Mouse (Mus musculus) ES-E14 (cell line): Measurements from ENCODE around the gene Kcnj12. TPM values are rescaled to one million over a fixed set of nuclear protein-coding genes. Genes with fewer than 3 reads are reported as not detected.

Experiments used
- DNase-seq: peaks from one replicate; pipeline ENCODE4 v3.0.0-alpha.2; 2013; ENCODE audit warnings: low read depth, low spot score
- H3K27ac ChIP-seq: 2 replicates; pipeline ENCODE4 v1.5.1; 2012; ENCODE audit warnings: low read depth, mild to moderate bottlenecking, low read length, moderate library complexity, mixed read lengths; ENCODE audit not compliant: poor library complexity, insufficient read depth, severe bottlenecking
- H3K36me3 ChIP-seq: 2 replicates; pipeline ENCODE4 v1.6.1; 2012; ENCODE audit warnings: mild to moderate bottlenecking, low read length, moderate library complexity, mixed read lengths; ENCODE audit not compliant: control insufficient read depth, poor library complexity, insufficient read depth, severe bottlenecking
- H3K4me1 ChIP-seq, 2 experiments: fragments of 150-350 bp in 1 of 2; sonication (generic) in 1 of 2; 2 replicates each; pipeline ENCODE4 v1.6.1; 2012; ENCODE audit warnings: low read length in 2 of 2, mild to moderate bottlenecking in 1 of 2, mixed read lengths in 1 of 2; ENCODE audit not compliant: control insufficient read depth in 2 of 2, insufficient read depth in 2 of 2, poor library complexity in 1 of 2
- H3K4me3 ChIP-seq, 2 experiments: fragments of 150-350 bp in 1 of 2; sonication (generic) in 1 of 2; 2 replicates each; pipeline ENCODE4 v1.5.1; 2012; ENCODE audit warnings: low read length in 2 of 2, low read depth in 1 of 2, mild to moderate bottlenecking in 1 of 2, mixed read lengths in 1 of 2; ENCODE audit not compliant: insufficient read depth in 1 of 2, poor library complexity in 1 of 2, severe bottlenecking in 1 of 2
- H3K9ac ChIP-seq: 2 replicates; pipeline ENCODE4 v1.6.1; 2012; ENCODE audit warnings: low read depth, mild to moderate bottlenecking, low read length, mixed read lengths; ENCODE audit not compliant: poor library complexity, insufficient read depth, severe bottlenecking
- H3K9me3 ChIP-seq: fragments of 150-350 bp; sonication (generic); 2 replicates; pipeline ENCODE4 v1.6.1; 2012; ENCODE audit warnings: low read depth, mild to moderate bottlenecking, low read length; ENCODE audit not compliant: control insufficient read depth, insufficient read depth
- CHD2 ChIP-seq: IDR thresholded peaks from 2 replicates; pipeline ENCODE4 v1.6.1; 2014; ENCODE audit warnings: mild to moderate bottlenecking, low read depth, low read length, inconsistent platforms
- HCFC1 ChIP-seq: IDR thresholded peaks from 2 replicates; pipeline ENCODE4 v1.6.1; 2012; ENCODE audit warnings: low read length, inconsistent platforms, borderline replicate concordance; ENCODE audit not compliant: insufficient read depth
- MAFK ChIP-seq: IDR thresholded peaks from 2 replicates; pipeline ENCODE4 v1.6.1; 2014; ENCODE audit warnings: mild to moderate bottlenecking, low read depth, low read length, inconsistent platforms; ENCODE audit not compliant: insufficient read depth
- ZC3H11A ChIP-seq: IDR thresholded peaks from 2 replicates; pipeline ENCODE4 v1.6.1; 2012; ENCODE audit warnings: low read depth, mild to moderate bottlenecking, inconsistent platforms, low read length, borderline replicate concordance
- ZNF384 ChIP-seq: IDR thresholded peaks from 2 replicates; pipeline ENCODE4 v1.6.1; 2012; ENCODE audit warnings: low read depth, low read length, inconsistent platforms
- in situ Hi-C, 2 experiments: fragments of 600-800 bp; cut with MboI; formaldehyde crosslinking; loops; one replicate each; pipeline ENCODE4 v1.15.1; 2025; ENCODE audit warnings: low sequenced_read_pairs in 2 of 2, inconsistent platforms in 1 of 2; ENCODE audit not compliant: unreplicated experiment in 2 of 2
- total RNA-seq: library from RNA; depleted of rRNA; stranded (reverse); fragments of 300-350 nt; gene quantifications from 2 replicates; pipeline ENCODE4 v1.2.3, GENCODE M21; 2012

Kcnj12 gene
- total RNA-seq, 1 experiment, result 4.0 TPM

- DNase-seq, result no peak
- Histone ChIP-seq H3K9me3 (no peaks in the 10 kb centered on the region), H3K9ac (no peak overlapping the region), H3K27ac (no peak overlapping the region), H3K36me3 (no peaks in the 10 kb centered on the region), H3K4me1 (peaks cover 0 to 7% of the 10 kb centered on the region in 2 experiments; a peak in 1 of 4 replicates), H3K4me3 (no peak overlapping the region)
- in situ Hi-C loops, result no loop called here
- no peak for TF ChIP-seq HCFC1
- TF ChIP-seq CHD2, result no peak
- no peak for TF ChIP-seq MAFK
- no peak for TF ChIP-seq ZNF384
- no peak for TF ChIP-seq ZC3H11A
Observed at GRCm38 (mm10) chr11:60984912-60985558, 37.3 kb upstream of the Kcnj12 start.

DNA sequence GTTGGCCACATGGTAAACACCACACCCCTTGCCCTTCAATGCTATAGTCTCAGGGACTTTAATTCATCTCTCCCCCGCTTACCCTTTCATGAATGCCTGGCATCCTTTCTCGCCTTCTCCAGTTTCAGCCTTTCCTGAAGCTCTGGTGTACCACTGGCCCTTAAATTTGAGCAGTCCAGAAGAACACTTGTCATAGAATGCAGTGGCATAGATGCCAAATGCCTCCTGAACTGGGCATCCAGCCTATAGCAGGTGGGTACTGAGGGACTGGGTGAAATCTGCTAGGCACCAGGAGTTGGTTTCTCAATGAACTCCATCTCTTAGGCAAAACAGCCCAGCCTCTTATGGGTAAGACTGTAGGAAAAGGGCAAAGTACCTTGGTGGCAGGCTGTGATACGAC lies 31.9 kb upstream of the Kcnj12 start:
- in situ Hi-C loops, result no loop called here
- H3K9ac ChIP-seq, result no peak overlapping the region
- no peak for DNase-seq
- no peaks in the 10 kb centered on the region for H3K4me1 ChIP-seq
- H3K36me3 ChIP-seq, result no peaks in the 10 kb centered on the region
- H3K27ac ChIP-seq, result no peak overlapping the region
- H3K4me3 ChIP-seq, result no peak overlapping the region
- TF ChIP-seq ZNF384 (no peak), ZC3H11A (no peak), MAFK (no peak), CHD2 (no peak), HCFC1 (no peak)
- no peaks in the 10 kb centered on the region for H3K9me3 ChIP-seq

- H3K36me3 ChIP-seq, result no peaks in the 10 kb centered on the region
- no peak overlapping the region for H3K9ac ChIP-seq
- in situ Hi-C loops, result no loop called here
- TF ChIP-seq MAFK, result no peak
- no peak for TF ChIP-seq HCFC1
- TF ChIP-seq ZC3H11A, result no peak
- TF ChIP-seq CHD2, result no peak
- no peak for TF ChIP-seq ZNF384
- no peak overlapping the region for H3K4me3 ChIP-seq
- peaks cover 21 to 23% of the 10 kb centered on the region in 2 experiments for H3K4me1 ChIP-seq
- H3K27ac ChIP-seq, result no peak overlapping the region
- H3K9me3 ChIP-seq, result no peaks in the 10 kb centered on the region
- no peak for DNase-seq
Observed at GRCm38 (mm10) chr11:61002736-61003135, 19.6 kb upstream of the Kcnj12 start.

DNA sequence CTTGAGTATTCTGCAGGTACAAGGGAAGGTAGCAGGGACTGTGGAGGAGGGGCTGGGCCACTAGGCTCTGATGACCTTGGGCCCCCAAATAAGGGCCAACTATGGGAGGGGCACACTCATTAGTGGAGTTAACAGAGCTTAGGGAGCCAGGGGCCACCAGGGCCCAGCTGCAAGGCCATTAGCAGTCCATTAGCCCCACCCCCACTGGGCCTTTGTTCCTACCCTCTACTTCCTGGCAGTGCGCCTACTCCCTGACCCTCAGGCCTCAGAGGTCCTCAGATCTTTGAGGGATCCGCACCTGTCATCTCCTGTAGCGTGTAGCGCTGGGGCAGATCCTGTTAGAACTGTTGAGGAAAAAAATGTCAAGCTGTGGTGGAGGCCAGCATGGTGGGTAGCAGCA lies 18.3 kb upstream of the Kcnj12 start:
- DNase-seq, result no peak
- peaks cover 21 to 27% of the 10 kb centered on the region in 2 experiments for H3K4me1 ChIP-seq
- no peak for TF ChIP-seq CHD2
- TF ChIP-seq HCFC1, result no peak
- TF ChIP-seq ZNF384, result no peak
- no peak for TF ChIP-seq MAFK
- TF ChIP-seq ZC3H11A, result no peak
- no peaks in the 10 kb centered on the region for H3K9me3 ChIP-seq
- no peak overlapping the region for H3K27ac ChIP-seq
- in situ Hi-C loops, result no loop called here
- no peak overlapping the region for H3K9ac ChIP-seq
- no peaks in the 10 kb centered on the region for H3K36me3 ChIP-seq
- no peak overlapping the region for H3K4me3 ChIP-seq

DNA sequence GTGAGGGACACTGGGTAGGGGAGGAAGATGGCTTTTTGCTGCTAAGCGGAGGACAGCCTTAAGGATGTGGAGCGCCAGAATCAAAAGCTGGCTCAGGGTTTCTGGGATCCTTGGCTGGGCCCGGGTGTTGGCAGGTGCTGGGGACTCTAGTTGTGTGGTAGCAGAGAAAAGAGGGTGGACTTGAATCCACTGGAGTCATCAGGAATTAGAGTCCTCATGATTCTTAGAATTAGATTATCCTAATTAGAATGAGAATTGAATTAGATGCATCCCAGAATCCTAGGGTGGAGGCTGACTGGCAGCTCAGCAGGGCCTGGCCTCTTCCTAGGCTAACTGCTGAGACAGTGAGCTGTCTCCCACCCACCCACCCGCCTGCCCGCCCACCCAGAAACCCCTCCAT lies 17.6 kb upstream of the Kcnj12 start:
- Histone ChIP-seq H3K9me3 (no peaks in the 10 kb centered on the region), H3K36me3 (no peaks in the 10 kb centered on the region), H3K27ac (no peak overlapping the region), H3K4me1 (peaks cover 21 to 27% of the 10 kb centered on the region in 2 experiments), H3K9ac (no peak overlapping the region), H3K4me3 (no peak overlapping the region)
- TF ChIP-seq HCFC1 (no peak), ZC3H11A (no peak), MAFK (no peak)
- in situ Hi-C loops, result no loop called here
- no peak for DNase-seq
